Mouse (Mus musculus): ENCODE results near the gene Myh7.

DNA sequence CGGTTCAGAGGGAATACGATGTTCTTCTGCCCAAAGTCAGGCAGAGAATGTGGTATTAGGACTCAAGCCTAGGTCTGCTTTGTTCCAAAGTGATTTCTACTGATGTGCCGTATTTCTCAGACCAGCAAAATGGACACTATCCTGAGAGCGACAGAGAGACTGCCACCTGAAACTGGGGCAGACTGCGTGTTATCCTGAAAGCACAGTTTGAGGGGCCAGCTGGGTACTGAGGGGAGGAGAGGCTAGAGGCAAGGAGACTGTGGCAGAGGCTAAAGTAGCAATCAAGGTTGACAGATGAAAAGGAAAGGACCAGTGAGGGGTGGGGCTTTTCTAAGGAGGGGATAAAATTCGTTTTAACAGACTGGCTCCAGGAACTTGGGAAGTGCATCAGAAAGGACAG is 6.4 kb upstream of the Myh7 start:
- no peak for TF ChIP-seq CTCF (IDR thresholded peaks at IDR 0.05; ENCODE audit: low read depth)
- no peak for TF ChIP-seq EP300 (IDR thresholded peaks at IDR 0.05; ENCODE audit: low read depth)
